Mouse (Mus musculus) kidney, embryonic 14.5 days (tissue): ENCODE measurements at regions not wholly inside any gene's neighbourhood (a gene's known extent, or its start where the extent isn't known, plus 50 kb on each side); places are given as distances from the start of the nearest gene placed in this dataset.
A peak's percentile ranks its signal among the peaks of the same experiment; 100 is the strongest.

Source experiments
- ATAC-seq: fragments of 200-750 bp; cut with Nextera tagmentation; 2 replicates; pipeline ENCODE4 v1.8.0; 2017; ENCODE audit warnings: moderate number of reproducible peaks, mild to moderate bottlenecking, moderate TSS enrichment, moderate library complexity; ENCODE audit not compliant: low FRiP score, low TSS enrichment
- H3K27ac ChIP-seq: fragments of 300-500 bp; sonication (generic); 2 replicates; pipeline ENCODE4 v1.5.1; 2014; ENCODE audit warnings: low read depth, mild to moderate bottlenecking, low read length, moderate library complexity, mixed read lengths
- H3K27me3 ChIP-seq: fragments of 300-500 bp; sonication (generic); 2 replicates; pipeline ENCODE4 v1.6.1; 2014; ENCODE audit warnings: mild to moderate bottlenecking, low read length; ENCODE audit not compliant: control insufficient read depth, insufficient read depth
- H3K36me3 ChIP-seq: fragments of 300-500 bp; sonication (generic); 2 replicates; pipeline ENCODE4 v1.6.1; 2014; ENCODE audit warnings: low read length, mixed read lengths; ENCODE audit not compliant: control insufficient read depth, insufficient read depth
- H3K4me1 ChIP-seq: fragments of 300-500 bp; sonication (generic); 2 replicates; pipeline ENCODE4 v1.6.1; 2014; ENCODE audit warnings: low read length, mixed read lengths; ENCODE audit not compliant: control insufficient read depth, insufficient read depth
- H3K4me2 ChIP-seq: fragments of 300-500 bp; sonication (generic); replicated peaks from 2 replicates; pipeline ENCODE4 v1.6.1; 2014; ENCODE audit warnings: low read depth, mild to moderate bottlenecking, low read length
- H3K4me3 ChIP-seq: fragments of 300-500 bp; sonication (generic); 2 replicates; pipeline ENCODE4 v1.5.1; 2014; ENCODE audit warnings: mild to moderate bottlenecking, low read length
- H3K9ac ChIP-seq: fragments of 300-500 bp; sonication (generic); 2 replicates; pipeline ENCODE4 v1.6.1; 2014; ENCODE audit warnings: low read depth, mild to moderate bottlenecking, low read length, moderate library complexity
- H3K9me3 ChIP-seq: fragments of 300-500 bp; sonication (generic); 2 replicates; pipeline ENCODE4 v1.6.1; 2016; ENCODE audit warnings: low read length; ENCODE audit not compliant: control insufficient read depth
- whole genome bisulfite sequencing: fragments of 180-500 bp; shearing (Covaris S2); extraction: QIAGEN DNeasy Blood & Tissue Kit; methylation state at CpG from one replicate; pipeline ENCODE4 v1.1.7; 2014; 5-methylcytosine and 5-hydroxymethylcytosine counted together

- Histone ChIP-seq H3K4me1 (no peaks in the 10 kb centered on the region), H3K9ac (no peak overlapping the region), H3K9me3 (no peaks in the 10 kb centered on the region), H3K27me3 (no peaks in the 10 kb centered on the region), H3K27ac (no peak overlapping the region), H3K4me3 (no peak overlapping the region), H3K36me3 (no peaks in the 10 kb centered on the region), H3K4me2 (no peak overlapping the region)
- no peak for ATAC-seq
- WGBS = 62% methylated on average over 3 of the region's 3 CpGs
Measured at GRCm38 (mm10) chr10:31034782-31035181, 192.2 kb upstream of the Hey2 start.

GRCm38 (mm10) chr10:31030676-31031075 lies 188.1 kb upstream of the Hey2 start:
- H3K4me3 ChIP-seq = no peak overlapping the region
- 78% methylated on average over 2 of the region's 2 CpGs for WGBS
- no peaks in the 10 kb centered on the region for H3K9me3 ChIP-seq
- H3K4me1 ChIP-seq = no peaks in the 10 kb centered on the region
- no peak overlapping the region for H3K27ac ChIP-seq
- no peak overlapping the region for H3K9ac ChIP-seq
- no peaks in the 10 kb centered on the region for H3K27me3 ChIP-seq
- no peak overlapping the region for H3K4me2 ChIP-seq
- no peaks in the 10 kb centered on the region for H3K36me3 ChIP-seq
- ATAC-seq = no peak

- Histone ChIP-seq H3K27me3 (no peaks in the 10 kb centered on the region), H3K9me3 (no peaks in the 10 kb centered on the region), H3K4me2 (no peak overlapping the region), H3K9ac (no peak overlapping the region), H3K27ac (no peak overlapping the region), H3K36me3 (no peaks in the 10 kb centered on the region), H3K4me3 (no peak overlapping the region), H3K4me1 (no peaks in the 10 kb centered on the region)
- ATAC-seq = no peak
- 41% methylated on average over 1 of the region's 1 CpGs for WGBS
Measured at GRCm38 (mm10) chr10:31026440-31026839, 183.8 kb upstream of the Hey2 start.

GRCm38 (mm10) chr10:31012669-31013358 lies 170.2 kb upstream of the Hey2 start:
- 67% methylated on average over 18 of the region's 18 CpGs for WGBS
- Histone ChIP-seq H3K4me1 (no peaks in the 10 kb centered on the region), H3K27me3 (no peaks in the 10 kb centered on the region), H3K36me3 (no peaks in the 10 kb centered on the region), H3K9ac (no peak overlapping the region), H3K4me3 (no peak overlapping the region), H3K9me3 (no peaks in the 10 kb centered on the region), H3K27ac (no peak overlapping the region), H3K4me2 (no peak overlapping the region)
- ATAC-seq = no peak

- Histone ChIP-seq H3K27ac (no peak overlapping the region), H3K4me3 (no peak overlapping the region), H3K4me1 (no peaks in the 10 kb centered on the region), H3K27me3 (no peaks in the 10 kb centered on the region), H3K9me3 (no peaks in the 10 kb centered on the region), H3K4me2 (no peak overlapping the region), H3K36me3 (no peaks in the 10 kb centered on the region), H3K9ac (no peak overlapping the region)
- WGBS = 9% methylated on average over 1 of the region's 1 CpGs
- no peak; the same call in 1 of the 2 replicates for ATAC-seq
Measured at GRCm38 (mm10) chr10:31009955-31010254, 167.3 kb upstream of the Hey2 start.

GRCm38 (mm10) chr10:31009128-31009954 lies 166.7 kb upstream of the Hey2 start:
- no peaks in the 10 kb centered on the region for H3K9me3 ChIP-seq
- no peaks in the 10 kb centered on the region for H3K36me3 ChIP-seq
- H3K9ac ChIP-seq = no peak overlapping the region
- H3K4me1 ChIP-seq = no peaks in the 10 kb centered on the region
- H3K27me3 ChIP-seq = no peaks in the 10 kb centered on the region
- H3K27ac ChIP-seq = no peak overlapping the region
- WGBS = 45% methylated on average over 5 of the region's 5 CpGs
- H3K4me3 ChIP-seq = no peak overlapping the region
- H3K4me2 ChIP-seq = no peak overlapping the region
- ATAC-seq = peak; percentile 66; the same call in 1 of the 2 replicates

- H3K27ac ChIP-seq = no peak overlapping the region
- peak; percentile 55; the same call in 1 of the 2 replicates for ATAC-seq
- no peaks in the 10 kb centered on the region for H3K27me3 ChIP-seq
- H3K4me2 ChIP-seq = no peak overlapping the region
- H3K4me1 ChIP-seq = no peaks in the 10 kb centered on the region
- no peak overlapping the region for H3K4me3 ChIP-seq
- H3K36me3 ChIP-seq = no peaks in the 10 kb centered on the region
- H3K9ac ChIP-seq = no peak overlapping the region
- 42% methylated on average over 12 of the region's 12 CpGs for WGBS
- no peaks in the 10 kb centered on the region for H3K9me3 ChIP-seq
Measured at GRCm38 (mm10) chr10:30998163-30998944, 155.8 kb upstream of the Hey2 start.

GRCm38 (mm10) chr10:30992167-30992566 lies 149.6 kb upstream of the Hey2 start:
- H3K9ac ChIP-seq = no peak overlapping the region
- H3K36me3 ChIP-seq = no peaks in the 10 kb centered on the region
- no peak for ATAC-seq
- no peaks in the 10 kb centered on the region for H3K4me1 ChIP-seq
- H3K27me3 ChIP-seq = no peaks in the 10 kb centered on the region
- H3K27ac ChIP-seq = no peak overlapping the region
- WGBS = 59% methylated on average over 3 of the region's 3 CpGs
- H3K4me2 ChIP-seq = no peak overlapping the region
- no peaks in the 10 kb centered on the region for H3K9me3 ChIP-seq
- no peak overlapping the region for H3K4me3 ChIP-seq
